Mouse (Mus musculus) embryonic fibroblast, embryonic 13.5 days (primary cell): ENCODE measurements around the gene Skiv2l.
"Not testable (repeated sequence)": the region's sequence is repeated elsewhere in the genome, so short reads cannot be mapped to it uniquely, and the experiment has no call there.

Source experiments
- CTCF ChIP-seq: IDR thresholded peaks from 2 replicates; pipeline ENCODE4 v1.5.1; 2011; ENCODE audit warnings: mild to moderate bottlenecking, control low read depth, low read length, moderate library complexity, borderline replicate concordance; ENCODE audit not compliant: insufficient read depth
- POLR2A ChIP-seq: IDR thresholded peaks from 2 replicates; pipeline ENCODE4 v1.6.1; 2011; ENCODE audit warnings: low read depth, mild to moderate bottlenecking, control low read depth, low read length, moderate library complexity

- not testable (repeated sequence) for TF ChIP-seq CTCF, POLR2A
Measured at GRCm38 (mm10) chr17:34800781-34801305, 49.2 kb downstream of the Skiv2l start.
